Mouse (Mus musculus): ENCODE measurements around the gene Nmt2. TPM values are rescaled to one million over a fixed set of nuclear protein-coding genes. Genes with fewer than 3 reads are reported as not detected.

Nmt2 gene
- polyA plus RNA-seq, 1 experiment from 2014 or later, result 49.9 TPM

DNA sequence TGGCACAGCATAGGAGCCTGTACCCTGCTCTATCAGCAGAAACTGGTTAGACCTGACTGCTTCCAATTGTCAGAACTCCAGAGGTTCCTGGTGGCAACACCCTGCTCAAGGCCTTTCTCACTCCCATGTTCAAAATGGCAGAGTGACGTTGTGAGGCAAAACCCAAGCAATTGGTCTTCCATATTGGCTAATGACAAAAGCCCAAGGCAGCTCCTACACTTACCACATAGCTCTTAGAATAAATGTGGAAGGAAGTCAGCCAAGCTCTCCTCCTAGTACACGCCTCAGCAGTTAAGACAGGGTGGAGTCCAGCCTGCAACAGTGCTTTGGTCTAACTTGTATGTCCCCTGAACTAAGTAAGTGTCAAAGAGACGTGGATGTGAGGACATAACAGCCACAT, 73.9 kb downstream of the Nmt2 start:
- H3K27me3 ChIP-seq (replicated peaks; ENCODE audit: control insufficient read depth, insufficient read depth, low read length), result no peaks in the 10 kb centered on the region
- H3K36me3 ChIP-seq (ENCODE audit: control insufficient read depth, insufficient read depth, low read length), result no peaks in the 10 kb centered on the region
- WGBS, result 66% methylated on average over 3 of the region's 3 CpGs
- no peak for ATAC-seq (replicated peaks; ENCODE audit: low FRiP score, low TSS enrichment, low read depth)
- no peaks in the 10 kb centered on the region for H3K4me1 ChIP-seq (replicated peaks; ENCODE audit: control insufficient read depth, insufficient read depth, low read length)
- H3K9me3 ChIP-seq (ENCODE audit: control insufficient read depth, low read length), result no peaks in the 10 kb centered on the region
- no peak overlapping the region for H3K4me2 ChIP-seq (ENCODE audit: low read length)
- H3K4me3 ChIP-seq (ENCODE audit: low read depth, low read length), result no peak overlapping the region
- no peak overlapping the region for H3K27ac ChIP-seq (ENCODE audit: low read depth)
- no peak for DNase-seq (ENCODE audit: low spot score)
- no peak overlapping the region for H3K9ac ChIP-seq (ENCODE audit: low read length)

DNA sequence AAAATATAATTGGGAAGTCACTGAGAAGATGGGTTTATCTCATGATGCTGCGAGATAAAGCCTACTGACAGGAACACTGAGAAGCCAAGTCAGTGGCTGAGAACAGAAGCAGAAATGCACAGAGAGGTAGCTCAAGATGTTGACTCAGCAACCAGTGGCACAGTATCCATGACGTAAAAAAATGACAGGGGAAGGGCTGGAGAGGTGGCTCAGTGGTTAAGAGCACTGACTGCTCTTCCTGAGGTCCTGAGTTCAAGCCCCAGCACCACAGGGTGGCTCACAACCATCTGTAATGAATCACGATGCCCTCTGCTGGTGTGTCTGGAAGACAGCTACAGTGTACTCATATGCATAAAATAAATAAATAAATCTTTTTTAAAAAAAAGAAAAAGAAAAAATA, 77.1 kb downstream of the Nmt2 start:
- no peak for DNase-seq (ENCODE audit: low spot score)
- ATAC-seq (replicated peaks; ENCODE audit: low FRiP score, low TSS enrichment, low read depth), result no peak
- Histone ChIP-seq H3K4me3 (ENCODE audit: low read depth, low read length) (no peak overlapping the region), H3K4me2 (ENCODE audit: low read length) (no peak overlapping the region), H3K27me3 (replicated peaks; ENCODE audit: control insufficient read depth, insufficient read depth, low read length) (no peaks in the 10 kb centered on the region), H3K9ac (ENCODE audit: low read length) (no peak overlapping the region), H3K9me3 (ENCODE audit: control insufficient read depth, low read length) (no peaks in the 10 kb centered on the region), H3K36me3 (ENCODE audit: control insufficient read depth, insufficient read depth, low read length) (no peaks in the 10 kb centered on the region), H3K4me1 (replicated peaks; ENCODE audit: control insufficient read depth, insufficient read depth, low read length) (no peaks in the 10 kb centered on the region), H3K27ac (ENCODE audit: low read depth) (no peak overlapping the region)
- WGBS, result 76% methylated on average over 3 of the region's 3 CpGs

DNA sequence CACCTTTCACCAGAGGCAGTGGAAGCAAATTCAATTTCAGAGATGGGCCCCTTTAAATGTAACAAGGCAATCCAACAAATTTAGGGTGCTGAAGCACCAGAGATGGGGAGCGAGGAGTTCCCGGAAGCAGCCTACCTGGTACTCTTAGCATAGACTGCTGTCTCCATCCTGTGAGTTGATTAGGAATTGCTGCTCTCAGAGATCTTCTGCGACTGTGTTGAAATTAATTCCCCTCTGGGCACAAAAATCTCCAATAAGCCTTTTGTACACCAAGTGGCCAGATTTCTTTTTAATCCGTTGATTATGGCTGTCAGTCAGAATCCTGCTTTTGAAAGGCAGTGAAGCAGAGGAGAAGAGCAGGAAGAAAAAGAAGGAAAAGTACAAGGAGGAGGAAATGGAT, 81.1 kb downstream of the Nmt2 start:
- H3K4me3 ChIP-seq (ENCODE audit: low read depth, low read length), result no peak overlapping the region
- no peak overlapping the region for H3K27ac ChIP-seq (ENCODE audit: low read depth)
- no peak overlapping the region for H3K4me2 ChIP-seq (ENCODE audit: low read length)
- 60% methylated on average over 4 of the region's 4 CpGs for WGBS
- ATAC-seq (replicated peaks; ENCODE audit: low FRiP score, low TSS enrichment, low read depth) (no peak), DNase-seq (ENCODE audit: low spot score) (no peak)
- H3K9ac ChIP-seq (ENCODE audit: low read length), result no peak overlapping the region
- H3K36me3 ChIP-seq (ENCODE audit: control insufficient read depth, insufficient read depth, low read length), result no peaks in the 10 kb centered on the region
- H3K4me1 ChIP-seq (replicated peaks; ENCODE audit: control insufficient read depth, insufficient read depth, low read length), result no peaks in the 10 kb centered on the region
- no peaks in the 10 kb centered on the region for H3K9me3 ChIP-seq (ENCODE audit: control insufficient read depth, low read length)
- no peaks in the 10 kb centered on the region for H3K27me3 ChIP-seq (replicated peaks; ENCODE audit: control insufficient read depth, insufficient read depth, low read length)

Other genes starting within 250 kb of the Nmt2 start
- 39.9 and 41.1 TPM in 2 replicates for gene Fam171a1, start 170.0 kb upstream of the Nmt2 start, polyA plus RNA-seq (2014; fragmentation: Nextera tagmentation; extraction: Ambion mirVana)
- 28.3 and 36.5 TPM in 2 replicates for gene Rpp38, start 48.4 kb downstream of the Nmt2 start, polyA plus RNA-seq (2014; fragmentation: Nextera tagmentation; extraction: Ambion mirVana)
- 0.75 and 0.76 TPM in 2 replicates for gene Acbd7, start 52.0 kb downstream of the Nmt2 start, polyA plus RNA-seq (2014; fragmentation: Nextera tagmentation; extraction: Ambion mirVana)
- gene Olah, start 113.0 kb downstream of the Nmt2 start, polyA plus RNA-seq (2014; fragmentation: Nextera tagmentation; extraction: Ambion mirVana), result not detected in 2 replicates
- not detected in 2 replicates for gene Meig1, start 138.4 kb downstream of the Nmt2 start, polyA plus RNA-seq (2014; fragmentation: Nextera tagmentation; extraction: Ambion mirVana)
- 7.2 and 7.8 TPM in 2 replicates for gene Dclre1c, start 139.9 kb downstream of the Nmt2 start, polyA plus RNA-seq (2014; fragmentation: Nextera tagmentation; extraction: Ambion mirVana)
- 15.3 and 16.0 TPM in 2 replicates for gene Suv39h2, start 190.8 kb downstream of the Nmt2 start, polyA plus RNA-seq (2014; fragmentation: Nextera tagmentation; extraction: Ambion mirVana)
- gene Gm45902, start 228.6 kb downstream of the Nmt2 start, polyA plus RNA-seq (2014; fragmentation: Nextera tagmentation; extraction: Ambion mirVana), result 4.8 and 5.1 TPM in 2 replicates
- gene Hspa14, start 228.6 kb downstream of the Nmt2 start, polyA plus RNA-seq (2014; fragmentation: Nextera tagmentation; extraction: Ambion mirVana), result 113 and 119 TPM in 2 replicates
- gene Cdnf, start 228.8 kb downstream of the Nmt2 start, polyA plus RNA-seq (2014; fragmentation: Nextera tagmentation; extraction: Ambion mirVana), result 0.22 TPM in 2 replicates

Measured in intestine, embryonic 14.5 days (tissue).